Mouse (Mus musculus) CH12.LX (cell line): ENCODE measurements at regions not wholly inside any gene's neighbourhood (a gene's known extent, or its start where the extent isn't known, plus 50 kb on each side); places are given as distances from the start of the nearest gene placed in this dataset.

Experiments used
- DNase-seq: peaks from one replicate; pipeline ENCODE4 v3.0.0-alpha.2; 2013; ENCODE audit errors: extremely low read depth
- H3K27ac ChIP-seq: 2 replicates; pipeline ENCODE4 v1.5.1; 2012; ENCODE audit warnings: low read depth, mild to moderate bottlenecking, control low read depth, moderate library complexity; ENCODE audit not compliant: insufficient read depth
- H3K27me3 ChIP-seq: replicated peaks from 2 replicates; pipeline ENCODE3; 2012; ENCODE audit warnings: inconsistent platforms
- H3K36me3 ChIP-seq, 2 experiments: replicated peaks in 1 of 2; 2 replicates each; pipeline versions ENCODE3 to v1.6.1; 2012; ENCODE audit warnings: inconsistent platforms in 1 of 2, low read length in 1 of 2, mild to moderate bottlenecking in 1 of 2, mixed read lengths in 1 of 2, moderate library complexity in 1 of 2; ENCODE audit not compliant: control insufficient read depth in 1 of 2, insufficient read depth in 1 of 2
- H3K4me1 ChIP-seq, 2 experiments: 2 replicates each; pipeline ENCODE4 v1.6.1; 2012; ENCODE audit warnings: inconsistent platforms in 1 of 2, moderate library complexity in 1 of 2; ENCODE audit not compliant: insufficient read depth in 2 of 2, control insufficient read depth in 1 of 2
- H3K4me2 ChIP-seq: 2 replicates; pipeline ENCODE4 v1.6.1; 2012; ENCODE audit warnings: low read depth, mild to moderate bottlenecking, control low read depth; ENCODE audit not compliant: poor library complexity, insufficient read depth, severe bottlenecking
- H3K4me3 ChIP-seq, 3 experiments: fragments of 150-350 bp in 1 of 3; sonication (generic) in 1 of 3; replicated peaks in 1 of 3; 2 replicates each; pipeline versions ENCODE3 to v1.5.1; 2011 to 2012; ENCODE audit warnings: low read depth in 2 of 3, low read length in 2 of 3, mild to moderate bottlenecking in 2 of 3, moderate library complexity in 2 of 3, control low read depth in 1 of 3, improper control_type of control experiment in 1 of 3, inconsistent platforms in 1 of 3, mixed read lengths in 1 of 3; ENCODE audit not compliant: poor library complexity in 1 of 3
- H3K79me2 ChIP-seq: replicated peaks from 2 replicates; pipeline ENCODE4 v1.6.1; 2012; ENCODE audit warnings: mild to moderate bottlenecking, moderate library complexity; ENCODE audit not compliant: control insufficient read depth, poor library complexity, insufficient read depth, severe bottlenecking; ENCODE audit errors: extremely low read depth
- H3K9ac ChIP-seq: 2 replicates; pipeline ENCODE4 v1.6.1; 2012; ENCODE audit warnings: low read depth, mild to moderate bottlenecking, control low read depth, moderate library complexity; ENCODE audit not compliant: insufficient read depth
- H3K9me3 ChIP-seq: replicated peaks from 2 replicates; pipeline ENCODE3; 2012; ENCODE audit warnings: low read length, inconsistent platforms, mixed read lengths
- CHD1 ChIP-seq: IDR thresholded peaks from 2 replicates; pipeline ENCODE4 v1.6.1; 2012; ENCODE audit warnings: low read depth, low read length, improper control_type of control experiment, inconsistent platforms
- CHD2 ChIP-seq: IDR thresholded peaks from 2 replicates; pipeline ENCODE4 v1.6.1; 2011; ENCODE audit warnings: low read length, improper control_type of control experiment
- CTCF ChIP-seq, 2 experiments: IDR thresholded peaks in 1 of 2; conservative IDR thresholded peaks in 1 of 2; 2 replicates each; pipeline ENCODE4 v1.5.1; 2011 to 2012; ENCODE audit warnings: low read depth in 2 of 2, low read length in 2 of 2, improper control_type of control experiment in 1 of 2, inconsistent platforms in 1 of 2, mild to moderate bottlenecking in 1 of 2, moderate library complexity in 1 of 2
- ELF1 ChIP-seq: IDR thresholded peaks from 2 replicates; pipeline ENCODE4 v1.6.1; 2014; ENCODE audit warnings: low read depth, mild to moderate bottlenecking, inconsistent platforms, low read length, improper control_type of control experiment
- ETS1 ChIP-seq: conservative IDR thresholded peaks from 2 replicates; pipeline ENCODE4 v1.6.1; 2012; ENCODE audit warnings: low read depth, mild to moderate bottlenecking, inconsistent platforms, low read length, improper control_type of control experiment, moderate library complexity
- IRF4 ChIP-seq: IDR thresholded peaks from 2 replicates; pipeline ENCODE4 v1.6.1; 2014; ENCODE audit warnings: low read depth, mild to moderate bottlenecking, inconsistent platforms, low read length, improper control_type of control experiment
- JUN ChIP-seq: IDR thresholded peaks from 2 replicates; pipeline ENCODE4 v1.6.1; 2011; ENCODE audit warnings: low read depth, mild to moderate bottlenecking, low read length, improper control_type of control experiment, moderate library complexity; ENCODE audit not compliant: insufficient read depth
- KAT2A ChIP-seq: IDR thresholded peaks from 2 replicates; pipeline ENCODE4 v1.6.1; 2012; ENCODE audit warnings: low read length, improper control_type of control experiment, inconsistent platforms; ENCODE audit not compliant: insufficient replicate concordance
- MAFK ChIP-seq: IDR thresholded peaks from 2 replicates; pipeline ENCODE4 v1.6.1; 2011; ENCODE audit warnings: low read length, improper control_type of control experiment; ENCODE audit not compliant: insufficient replicate concordance
- MAZ ChIP-seq: IDR thresholded peaks from 2 replicates; pipeline ENCODE4 v1.6.1; 2012; ENCODE audit warnings: low read depth, mild to moderate bottlenecking, inconsistent platforms, low read length, improper control_type of control experiment, moderate library complexity
- MEF2A ChIP-seq: IDR thresholded peaks from 2 replicates; pipeline ENCODE4 v1.6.1; 2014; ENCODE audit warnings: low read depth, mild to moderate bottlenecking, inconsistent platforms, low read length, improper control_type of control experiment, borderline replicate concordance
- MXI1 ChIP-seq: IDR thresholded peaks from 2 replicates; pipeline ENCODE4 v1.6.1; 2011; ENCODE audit warnings: mild to moderate bottlenecking, low read depth, low read length, improper control_type of control experiment
- NELFE ChIP-seq: IDR thresholded peaks from 2 replicates; pipeline ENCODE4 v1.6.1; 2011; ENCODE audit warnings: low read depth, low read length, improper control_type of control experiment
- NRF1 ChIP-seq: IDR thresholded peaks from 2 replicates; pipeline ENCODE4 v1.6.1; 2014; ENCODE audit warnings: low read depth, mild to moderate bottlenecking, inconsistent platforms, low read length, improper control_type of control experiment, moderate library complexity
- RAD21 ChIP-seq: IDR thresholded peaks from 2 replicates; pipeline ENCODE4 v1.6.1; 2011; ENCODE audit warnings: low read depth, mild to moderate bottlenecking, low read length, improper control_type of control experiment, moderate library complexity
- RCOR1 ChIP-seq: conservative IDR thresholded peaks from 2 replicates; pipeline ENCODE4 v1.6.1; 2012; ENCODE audit warnings: low read depth, mild to moderate bottlenecking, inconsistent platforms, low read length, improper control_type of control experiment
- SIN3A ChIP-seq: IDR thresholded peaks from 2 replicates; pipeline ENCODE4 v1.6.1; 2012; ENCODE audit warnings: low read length, improper control_type of control experiment, inconsistent platforms
- SMC3 ChIP-seq: IDR thresholded peaks from 2 replicates; pipeline ENCODE4 v1.6.1; 2011; ENCODE audit warnings: low read depth, low read length, improper control_type of control experiment
- TCF12 ChIP-seq: IDR thresholded peaks from 2 replicates; pipeline ENCODE4 v1.6.1; 2014; ENCODE audit warnings: low read depth, mild to moderate bottlenecking, inconsistent platforms, low read length, improper control_type of control experiment
- ZC3H11A ChIP-seq: IDR thresholded peaks from 2 replicates; pipeline ENCODE4 v1.6.1; 2012; ENCODE audit warnings: low read depth, mild to moderate bottlenecking, inconsistent platforms, low read length, improper control_type of control experiment
- ZMIZ1 ChIP-seq: IDR thresholded peaks from 2 replicates; pipeline ENCODE4 v1.6.1; 2012; ENCODE audit warnings: low read depth, mild to moderate bottlenecking, inconsistent platforms, low read length, improper control_type of control experiment
- dilution Hi-C: fragments of 300-500 bp; cut with MboI; formaldehyde crosslinking; loops from 2 replicates; pipeline ENCODE4 v1.14.3; 2020; ENCODE audit warnings: low sequenced_read_pairs; ENCODE audit not compliant: extremely low pct_unique_long_range_greater_than_20kb, extremely low pct_ligation_motif_present
- in situ Hi-C: fragments of 300-500 bp; cut with MboI; formaldehyde crosslinking; loops from 3 replicates; pipeline ENCODE4 v1.14.3; 2019; ENCODE audit warnings: low sequenced_read_pairs, low pct_ligation_motif_present, low pct_unique_long_range_greater_than_20kb, mixed read lengths

DNA sequence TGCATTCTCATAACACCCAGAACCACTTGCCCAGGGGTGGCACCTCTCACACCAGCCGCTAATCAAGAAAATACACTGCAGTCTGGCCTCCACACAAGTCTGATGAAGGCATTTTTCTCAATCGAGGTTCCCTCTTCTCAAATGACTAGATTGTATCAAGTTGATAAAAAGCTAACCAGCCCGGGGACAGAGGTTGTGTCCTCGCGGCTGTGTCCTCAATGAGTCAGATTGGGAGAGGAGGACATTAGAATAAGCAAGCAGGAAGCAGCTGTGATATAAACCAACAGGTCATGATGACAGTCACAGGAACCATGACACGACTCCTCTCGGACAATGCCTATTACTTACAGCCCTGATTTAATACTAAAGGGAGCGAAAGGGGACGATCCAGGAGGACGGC is 156.7 kb downstream of the Tmsb4x start:
- H3K79me2 ChIP-seq, result no peaks in the 10 kb centered on the region
- no peak overlapping the region for H3K4me3 ChIP-seq
- H3K4me1 ChIP-seq, result peaks cover 4 to 12% of the 10 kb centered on the region in 2 experiments; a peak in 2 of 4 replicates
- no peak overlapping the region for H3K9ac ChIP-seq
- H3K4me2 ChIP-seq, result no peak overlapping the region
- no peak for DNase-seq
- no peak for TF ChIP-seq MEF2A
- TF ChIP-seq TCF12, result no peak
- no peak for TF ChIP-seq MXI1
- no peak for TF ChIP-seq CTCF (conservative IDR thresholded peaks at IDR 0.05 in 1 of 2, IDR thresholded peaks at IDR 0.05 in 1 of 2; ENCODE audit: low read depth in 2 of 2, low read length in 2 of 2)
- no peak for TF ChIP-seq IRF4
- TF ChIP-seq ELF1, result no peak
- TF ChIP-seq NRF1, result no peak
- no peak for TF ChIP-seq RCOR1
- TF ChIP-seq MAFK, result no peak
- TF ChIP-seq NELFE, result no peak
- no peak for TF ChIP-seq CHD1
- no peak for TF ChIP-seq SIN3A
- no peak for TF ChIP-seq KAT2A
- TF ChIP-seq JUN, result no peak
- no peak for TF ChIP-seq ETS1
- no peak for TF ChIP-seq ZC3H11A
- no peak for TF ChIP-seq MAZ
- TF ChIP-seq, all 38 proteins: peak for 0
- dilution Hi-C loops (no loop called here), in situ Hi-C loops (no loop called here)
- Histone ChIP-seq H3K9me3 (no peaks in the 10 kb centered on the region), H3K27ac (no peak overlapping the region), H3K36me3 (no peaks in the 10 kb centered on the region), H3K27me3 (no peaks in the 10 kb centered on the region)

- H3K27ac ChIP-seq, result no peak overlapping the region
- no peaks in the 10 kb centered on the region for H3K79me2 ChIP-seq
- peak overlapping the region; percentile 67 for H3K4me2 ChIP-seq
- dilution Hi-C loops, result no loop called here
- peak overlapping the region; percentile 13; the same call in 1 of the 2 replicates for H3K9ac ChIP-seq
- no peaks in the 10 kb centered on the region for H3K27me3 ChIP-seq
- in situ Hi-C loops, result no loop called here
- TF ChIP-seq CHD2 (no peak), SMC3 (no peak), RAD21 (no peak), JUN (no peak), ZMIZ1 (no peak), MEF2A (no peak)
- peaks cover 4 to 12% of the 10 kb centered on the region in 2 experiments; a peak in 2 of 4 replicates for H3K4me1 ChIP-seq
- H3K9me3 ChIP-seq, result no peaks in the 10 kb centered on the region
- H3K36me3 ChIP-seq, result no peaks in the 10 kb centered on the region
- H3K4me3 ChIP-seq, result no peak overlapping the region
- DNase-seq, result no peak
These were observed 159.0 kb downstream of the Tmsb4x start for GRCm38 (mm10) chrX:167050066-167050465.
